Mouse (Mus musculus): ENCODE data around the gene Tradd. TPM values are rescaled to one million over a fixed set of nuclear protein-coding genes. Genes with fewer than 3 reads are reported as not detected.
A peak's percentile ranks its signal among the peaks of the same experiment; 100 is the strongest.
"Not testable (repeated sequence)": the region's sequence is repeated elsewhere in the genome, so short reads cannot be mapped to it uniquely, and the experiment has no call there.

Gene Tradd
- total RNA-seq, 2 experiments from 2014 or later: 8.7 to 14.2 TPM

- no peak for ATAC-seq (replicated peaks; ENCODE audit: poor library complexity)
Measured at GRCm38 (mm10) chr8:105252680-105253537, 11.5 kb downstream of the Tradd start.

- no peak for ATAC-seq (replicated peaks; ENCODE audit: poor library complexity)
Measured at GRCm38 (mm10) chr8:105251954-105252353, 12.5 kb downstream of the Tradd start.

- no peak for ATAC-seq (replicated peaks; ENCODE audit: poor library complexity)
Measured at GRCm38 (mm10) chr8:105241016-105241415, 23.4 kb downstream of the Tradd start.

GRCm38 (mm10) chr8:105237442-105238142 is 26.8 kb downstream of the Tradd start:
- peak; percentile 54 for ATAC-seq (replicated peaks; ENCODE audit: poor library complexity)

- no peak for ATAC-seq (replicated peaks; ENCODE audit: poor library complexity)
Measured at GRCm38 (mm10) chr8:105235206-105235605, 29.2 kb downstream of the Tradd start.

GRCm38 (mm10) chr8:105233126-105233935 is 31.1 kb downstream of the Tradd start:
- no peak for ATAC-seq (replicated peaks; ENCODE audit: poor library complexity)

GRCm38 (mm10) chr8:105232321-105232693 is 32.1 kb downstream of the Tradd start:
- ATAC-seq (replicated peaks; ENCODE audit: poor library complexity): not testable (repeated sequence)

- peak; percentile 37; the same call in 1 of the 2 replicates for ATAC-seq (replicated peaks; ENCODE audit: poor library complexity)
Measured at GRCm38 (mm10) chr8:105231503-105232320, 32.7 kb downstream of the Tradd start.

- ATAC-seq (replicated peaks; ENCODE audit: poor library complexity): peak; percentile 18; the same call in 1 of the 2 replicates
Measured at GRCm38 (mm10) chr8:105225917-105226316, 38.5 kb downstream of the Tradd start.

- no peak for ATAC-seq (replicated peaks; ENCODE audit: poor library complexity)
Measured at GRCm38 (mm10) chr8:105225272-105225593, 39.2 kb downstream of the Tradd start.

GRCm38 (mm10) chr8:105224413-105225271 is 39.8 kb downstream of the Tradd start, which contains the start of gene D230025D16Rik:
Gene D230025D16Rik (plus strand): TSS chr8:105225145.
- peak; percentile 95 for ATAC-seq (replicated peaks; ENCODE audit: poor library complexity)

GRCm38 (mm10) chr8:105223850-105224249 is 40.6 kb downstream of the Tradd start:
- ATAC-seq (replicated peaks; ENCODE audit: poor library complexity): no peak

- ATAC-seq (replicated peaks; ENCODE audit: poor library complexity): peak; percentile 89
Measured at GRCm38 (mm10) chr8:105217926-105218522, 46.4 kb downstream of the Tradd start.

GRCm38 (mm10) chr8:105214104-105214503 is 50.3 kb downstream of the Tradd start:
- peak; percentile 48 for ATAC-seq (replicated peaks; ENCODE audit: poor library complexity)

GRCm38 (mm10) chr8:105209153-105210110 is 55.0 kb downstream of the Tradd start:
- ATAC-seq (replicated peaks; ENCODE audit: poor library complexity): peak; percentile 57
